Mouse (Mus musculus) kidney, postnatal 4 days (tissue): ENCODE measurements around the gene Rabep1.
A peak's percentile ranks its signal among the peaks of the same experiment; 100 is the strongest.
"Not testable (repeated sequence)": the region's sequence is repeated elsewhere in the genome, so short reads cannot be mapped to it uniquely, and the experiment has no call there.

Experiments
- DNase-seq, 2 experiments: peaks; one replicate each; pipeline ENCODE4 v3.0.0; 2021; ENCODE audit warnings: mixed read lengths in 2 of 2

Gene Rabep1

DNA sequence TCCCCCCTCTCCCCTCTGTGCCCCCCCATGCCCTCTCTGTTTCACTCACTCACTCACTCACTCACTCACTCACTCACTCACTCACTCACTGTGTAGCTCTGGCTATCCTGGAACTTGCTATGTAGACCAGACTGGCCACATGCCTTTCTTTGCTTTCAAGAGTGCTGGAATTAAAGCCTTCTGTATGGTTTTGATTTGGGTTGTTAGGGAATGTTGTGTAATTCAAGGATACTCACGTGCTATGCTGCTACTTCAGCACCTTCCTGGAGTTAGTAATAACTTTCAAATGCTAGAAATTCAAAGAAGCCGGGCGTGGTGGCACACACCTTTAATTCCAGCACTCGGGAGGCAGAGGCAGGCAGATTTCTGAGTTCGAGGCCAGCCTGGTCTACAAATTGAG is 53.6 kb downstream of the Rabep1 start:
- DNase-seq = not testable (repeated sequence)

DNA sequence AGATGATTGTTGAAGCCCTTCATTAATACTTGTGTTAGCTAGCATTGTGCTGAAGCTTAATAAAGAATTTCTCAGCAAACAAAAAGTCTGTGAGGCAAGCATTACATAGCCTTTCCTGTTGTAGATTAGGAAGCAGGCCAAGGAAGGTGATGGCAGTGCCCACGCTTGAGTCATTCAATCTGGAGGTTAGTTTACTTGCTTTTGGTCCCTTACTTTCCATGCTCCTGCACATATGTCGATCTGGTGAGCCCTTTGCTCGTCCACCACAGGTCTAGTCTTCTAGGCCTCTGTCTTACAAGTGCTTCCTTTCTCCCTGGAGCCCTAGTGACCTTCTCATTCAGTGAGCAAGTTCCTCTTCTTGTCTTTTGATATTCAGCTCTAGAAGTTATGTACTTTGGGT is 62.1 kb downstream of the Rabep1 start:
- DNase-seq = no peak

DNA sequence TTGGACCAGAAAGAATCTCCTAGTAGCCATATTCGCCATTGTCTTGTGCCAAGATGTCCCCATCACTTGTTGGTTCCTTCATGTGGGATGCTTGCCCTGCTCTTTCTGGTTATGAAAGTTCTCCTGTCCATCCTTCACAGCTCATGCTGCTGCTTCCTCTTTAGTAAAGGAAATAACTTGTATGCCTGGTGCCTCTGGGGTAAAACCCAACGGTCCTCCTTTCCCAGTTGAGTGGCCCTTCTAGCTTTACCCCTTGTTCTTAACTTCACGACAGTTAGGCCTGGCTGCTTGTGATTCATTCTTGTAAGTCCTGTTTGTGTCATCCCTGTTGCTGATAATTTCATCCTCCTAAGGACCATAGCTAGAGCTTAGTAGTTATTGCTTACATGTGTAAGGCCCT is 66.7 kb downstream of the Rabep1 start:
- no peak for DNase-seq

DNA sequence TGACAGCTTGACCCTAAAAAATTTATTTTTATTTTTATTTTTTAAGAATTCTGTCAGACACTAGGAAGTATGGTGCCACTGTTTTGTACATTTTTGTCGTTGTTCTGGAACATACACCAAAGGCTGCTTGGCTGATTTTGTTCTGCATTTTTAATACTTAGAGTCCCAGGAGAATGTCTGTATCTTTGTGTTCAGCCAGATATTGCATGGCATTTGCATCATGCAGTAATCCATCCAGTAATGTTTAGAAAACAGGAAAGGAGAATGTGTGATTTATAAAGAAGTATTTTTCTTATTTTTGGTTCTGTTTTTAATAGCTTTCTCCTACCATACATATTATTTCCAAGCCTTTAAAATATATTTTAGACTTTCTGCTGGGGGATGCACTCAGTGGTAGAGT is 67.3 kb downstream of the Rabep1 start:
- DNase-seq = no peak

DNA sequence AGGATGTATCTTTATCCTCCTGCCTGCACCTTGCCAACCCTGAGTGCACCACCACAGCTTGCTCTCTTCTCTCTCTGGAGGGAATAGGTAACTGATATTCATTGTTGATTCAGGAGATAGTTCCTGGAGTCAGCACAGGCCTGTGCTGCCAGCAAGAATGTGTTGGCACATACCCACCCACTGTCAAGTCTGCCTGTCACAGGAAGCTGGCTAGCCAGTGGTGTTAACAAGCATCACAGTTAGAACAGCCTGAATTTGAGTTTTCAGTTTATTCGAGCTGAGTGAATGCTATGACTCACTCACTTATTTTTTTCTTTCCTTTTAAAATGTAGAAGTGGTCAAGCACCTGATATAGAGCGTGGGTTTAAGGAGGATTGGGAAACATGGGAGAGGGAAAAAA is 73.3 kb downstream of the Rabep1 start:
- DNase-seq = no peak

DNA sequence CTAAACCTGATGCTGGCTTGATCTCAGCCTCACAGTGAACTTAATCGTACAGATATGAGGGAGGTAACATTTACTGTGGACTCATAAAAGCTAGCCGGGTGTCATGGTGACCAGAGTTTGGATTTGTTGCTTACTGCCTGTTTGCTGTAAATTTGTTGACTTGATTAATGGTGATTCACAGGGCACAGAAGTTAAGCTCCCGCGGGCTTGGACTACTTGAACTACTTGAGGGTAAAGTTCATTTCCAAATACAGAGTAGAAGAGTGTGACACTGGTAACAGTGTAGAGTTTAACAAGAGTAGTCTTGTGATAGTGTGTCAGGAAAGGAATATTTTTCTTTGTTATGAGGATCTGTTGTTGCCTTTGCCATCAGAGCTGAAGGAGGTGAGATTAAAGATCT is 74.9 kb downstream of the Rabep1 start:
- DNase-seq = no peak

DNA sequence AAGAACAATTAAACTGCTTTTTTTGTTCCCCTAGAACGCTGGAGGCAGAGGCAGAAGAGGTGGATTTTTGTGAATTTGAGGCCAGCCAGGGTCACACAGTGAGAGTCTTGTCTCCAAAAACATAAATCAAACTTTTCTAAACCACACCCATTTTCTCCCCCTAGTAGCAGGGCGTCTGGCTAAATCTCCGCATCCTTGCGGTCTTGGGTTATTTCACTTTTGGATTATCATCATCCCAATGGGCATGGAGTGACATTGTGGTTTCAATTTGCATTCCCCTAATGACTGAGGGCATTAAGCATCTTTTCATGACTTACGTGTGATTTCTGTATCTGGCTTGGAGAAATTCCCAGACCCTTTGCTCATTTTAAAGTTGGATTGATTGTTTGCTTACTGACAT is 86.9 kb downstream of the Rabep1 start:
- DNase-seq = no peak

DNA sequence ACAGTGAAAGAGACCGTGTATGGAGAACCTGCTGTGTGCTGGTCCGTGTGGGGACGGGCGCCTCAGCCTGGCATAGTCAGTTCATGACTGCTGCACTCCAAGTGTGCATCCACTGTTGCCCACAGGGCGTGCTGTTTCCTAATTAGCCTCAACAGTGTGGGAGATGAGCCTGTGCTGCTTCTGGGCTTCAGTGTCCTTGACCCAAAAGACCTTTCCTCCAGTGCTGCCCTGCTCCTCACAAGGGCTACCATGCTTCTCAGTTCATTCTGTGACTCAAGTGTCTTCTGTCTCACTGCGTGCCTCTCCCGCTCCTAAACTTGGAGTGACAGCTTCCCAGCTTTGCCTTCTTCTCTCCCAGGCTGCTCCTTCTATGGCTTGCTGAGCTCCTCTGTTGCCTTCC is 90.7 kb downstream of the Rabep1 start:
- DNase-seq = no peak

DNA sequence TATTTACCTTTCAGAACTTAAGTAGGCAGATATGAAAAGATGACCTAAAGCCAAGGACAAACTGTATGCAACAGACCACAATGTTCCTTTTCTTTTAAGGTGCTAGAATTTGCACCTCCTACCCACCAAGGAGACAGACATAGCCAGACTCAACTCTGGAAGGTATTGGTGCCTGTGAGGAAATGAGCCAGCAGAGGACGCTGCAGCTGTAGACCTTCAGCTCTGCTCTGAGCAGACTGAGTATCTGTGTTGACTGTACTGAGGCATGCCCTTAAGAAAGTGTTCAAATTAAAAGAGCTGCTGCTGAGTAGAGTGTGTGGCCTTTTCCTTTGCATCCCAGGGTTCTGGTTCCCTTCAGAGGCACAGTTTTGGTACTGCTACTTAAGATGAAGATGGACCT is 98.0 kb downstream of the Rabep1 start:
- no peak for DNase-seq

DNA sequence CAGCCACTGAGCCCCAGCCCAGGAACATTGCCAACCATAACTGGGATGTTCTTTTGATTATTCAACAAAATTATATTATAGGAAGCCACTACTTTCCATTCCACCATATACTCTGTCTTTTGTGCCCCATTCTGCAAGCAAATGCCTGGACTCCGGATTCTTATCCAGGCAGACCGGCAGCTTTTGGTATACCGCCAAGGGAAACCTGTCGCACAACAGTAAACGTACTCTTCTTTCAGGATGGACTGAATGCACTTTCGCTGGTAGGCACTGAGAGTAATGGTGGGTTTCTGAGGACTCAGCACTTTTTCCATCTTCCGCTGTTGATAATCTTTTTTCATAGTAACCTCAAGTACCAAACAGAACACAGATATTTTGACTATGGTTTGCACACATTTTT is 99.1 kb downstream of the Rabep1 start:
- DNase-seq = no peak

DNA sequence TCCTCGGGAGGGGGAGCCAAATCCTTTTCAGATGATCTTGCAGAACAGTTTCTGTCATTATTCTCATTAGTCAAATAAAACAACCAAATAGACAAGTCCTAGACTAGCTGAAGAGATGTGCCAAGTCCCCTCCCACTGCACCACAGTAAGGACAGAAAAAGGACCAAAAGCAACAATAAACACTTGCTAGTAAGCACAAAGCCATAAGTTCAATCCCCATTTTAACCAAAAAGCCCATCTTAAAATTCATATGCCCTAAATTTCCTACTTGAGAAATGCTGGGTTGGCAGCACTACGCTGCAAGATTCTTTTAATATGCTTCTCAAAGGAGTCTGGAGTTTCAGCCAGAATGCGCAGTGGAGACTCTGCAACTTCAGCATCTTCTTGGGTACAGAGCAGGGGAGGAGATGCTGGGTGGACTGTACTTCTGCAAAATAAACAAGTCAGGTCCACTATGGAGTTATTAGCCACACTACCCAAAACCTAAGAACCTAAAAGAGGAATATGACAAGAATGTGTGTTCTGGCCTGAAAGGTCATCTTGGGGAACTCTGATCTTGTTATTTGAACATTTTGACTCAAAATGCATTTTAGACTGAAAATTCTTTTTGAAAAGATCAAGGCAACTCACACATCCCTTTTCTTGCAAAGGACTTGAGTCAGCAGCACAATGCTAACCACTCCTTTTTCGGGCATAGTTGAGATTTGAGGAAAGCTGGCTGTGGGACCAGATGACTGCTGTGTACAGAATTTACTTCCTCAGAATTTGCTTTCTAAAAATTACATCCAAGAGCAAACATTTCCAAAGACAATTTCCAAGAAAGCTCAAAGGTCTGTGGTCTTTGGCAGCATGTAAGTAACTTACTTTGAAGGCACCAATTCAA is 100.6 kb downstream of the Rabep1 start:
- no peak for DNase-seq

DNA sequence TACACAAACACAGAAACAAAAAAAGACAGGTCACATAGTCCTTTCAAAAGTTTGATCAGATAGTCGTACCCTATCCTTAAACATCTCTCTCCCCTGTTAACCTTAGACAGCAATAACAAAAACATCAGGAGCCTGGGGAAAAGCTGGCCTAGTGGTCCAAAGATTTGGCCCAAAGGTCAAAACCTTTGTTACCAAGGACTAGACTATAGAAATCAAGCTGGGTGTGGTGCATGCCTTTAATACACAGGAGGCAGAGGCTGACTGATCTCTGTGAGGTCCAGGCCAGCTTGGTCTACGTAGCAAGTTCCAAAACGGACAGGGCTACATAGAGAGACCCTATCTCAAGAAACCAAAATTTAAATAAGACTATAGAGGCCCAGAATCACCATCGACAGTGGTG is 110.1 kb downstream of the Rabep1 start:
- no peak for DNase-seq

DNA sequence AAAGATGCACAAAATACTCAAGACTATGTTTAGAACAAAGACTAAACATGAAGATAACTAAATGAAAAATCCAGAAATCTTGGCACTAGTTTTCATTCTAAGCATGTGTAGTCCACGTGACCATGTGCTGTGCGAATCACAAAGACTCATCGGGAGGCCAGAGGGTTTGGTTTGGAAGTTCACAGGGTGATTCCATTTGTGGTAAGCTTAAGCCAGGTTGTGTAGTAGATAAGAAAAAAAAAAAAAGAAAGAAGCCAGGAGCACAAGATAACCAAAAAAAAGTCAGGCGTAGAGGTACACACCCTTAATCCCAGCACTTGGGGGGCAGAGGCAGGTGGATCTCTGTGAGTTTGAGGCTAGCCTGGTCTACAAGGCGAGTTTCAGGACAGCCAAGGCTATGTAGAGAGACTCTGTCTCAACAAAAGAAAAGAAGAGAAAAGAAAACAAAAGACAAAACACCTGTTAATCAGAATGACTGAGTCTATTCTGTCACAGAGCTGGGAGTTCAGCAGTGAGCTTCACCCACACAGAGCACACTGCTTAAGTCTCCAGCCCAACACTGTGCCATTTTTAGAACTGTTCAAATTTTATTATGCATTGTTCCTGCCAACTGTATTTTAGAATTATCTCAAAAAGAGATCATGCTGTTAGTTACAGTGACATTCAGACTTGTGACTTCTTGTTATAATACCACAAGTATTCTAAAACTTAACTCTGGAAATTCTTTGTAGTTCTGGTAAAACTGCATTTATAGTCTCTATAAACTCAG is 116.4 kb downstream of the Rabep1 start:
- DNase-seq = no peak

DNA sequence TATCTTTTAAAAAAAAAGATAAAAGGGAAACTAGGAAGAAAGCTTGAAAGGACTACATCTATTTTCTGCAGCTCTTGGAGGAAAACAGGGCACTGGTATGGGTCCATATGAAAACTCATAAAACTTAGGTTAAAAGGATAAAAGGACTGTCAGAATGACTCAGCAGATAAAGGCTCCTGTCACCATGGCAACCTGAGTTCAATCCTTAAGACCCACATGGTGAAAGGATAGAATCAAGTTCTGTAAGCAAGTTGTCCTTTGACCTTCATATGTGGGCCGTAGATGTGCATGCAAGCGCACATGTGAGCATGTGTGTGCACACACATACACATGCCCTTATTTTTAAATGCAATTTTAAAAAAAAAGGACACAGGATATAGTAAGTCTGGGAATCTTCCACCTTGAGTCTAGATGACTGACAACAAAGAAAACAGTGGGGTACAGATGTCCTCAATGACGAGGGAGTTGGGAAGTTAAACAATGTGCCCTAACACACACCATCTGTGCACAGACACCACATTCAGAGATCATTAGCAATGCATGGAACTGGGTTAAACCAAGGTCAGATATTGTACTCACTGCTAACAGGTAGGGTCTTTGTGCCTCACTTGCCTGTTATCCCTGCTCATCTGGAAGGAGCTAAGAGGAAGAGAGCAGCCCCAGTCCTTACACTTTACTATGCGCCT is 119.8 kb downstream of the Rabep1 start:
- DNase-seq = no peak

DNA sequence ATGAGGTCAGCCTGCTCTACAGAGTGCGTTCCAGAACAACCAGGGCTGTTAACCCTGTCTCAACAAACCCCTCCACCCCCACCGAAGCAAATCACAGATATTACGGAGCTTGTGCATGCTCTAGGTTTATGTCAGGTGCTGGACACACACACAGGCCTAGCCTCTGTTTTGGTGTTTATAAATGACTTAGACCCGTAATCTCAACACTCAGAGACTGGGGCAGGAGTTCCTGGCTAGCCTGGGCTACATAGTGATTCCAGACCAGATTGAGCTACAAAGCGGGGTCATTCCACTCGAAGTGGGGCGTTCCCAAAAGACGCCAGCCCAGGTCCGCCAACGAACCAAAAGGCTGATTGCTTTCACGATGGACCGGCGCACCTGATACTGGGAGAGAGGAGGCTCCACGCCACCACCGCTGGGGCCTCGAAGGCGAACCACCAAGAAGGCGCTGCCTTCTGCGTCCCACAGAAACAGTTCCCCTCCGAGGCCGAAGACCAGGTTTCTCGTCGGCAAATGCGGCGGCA is 124.8 kb downstream of the Rabep1 start:
- DNase-seq = no peak

DNA sequence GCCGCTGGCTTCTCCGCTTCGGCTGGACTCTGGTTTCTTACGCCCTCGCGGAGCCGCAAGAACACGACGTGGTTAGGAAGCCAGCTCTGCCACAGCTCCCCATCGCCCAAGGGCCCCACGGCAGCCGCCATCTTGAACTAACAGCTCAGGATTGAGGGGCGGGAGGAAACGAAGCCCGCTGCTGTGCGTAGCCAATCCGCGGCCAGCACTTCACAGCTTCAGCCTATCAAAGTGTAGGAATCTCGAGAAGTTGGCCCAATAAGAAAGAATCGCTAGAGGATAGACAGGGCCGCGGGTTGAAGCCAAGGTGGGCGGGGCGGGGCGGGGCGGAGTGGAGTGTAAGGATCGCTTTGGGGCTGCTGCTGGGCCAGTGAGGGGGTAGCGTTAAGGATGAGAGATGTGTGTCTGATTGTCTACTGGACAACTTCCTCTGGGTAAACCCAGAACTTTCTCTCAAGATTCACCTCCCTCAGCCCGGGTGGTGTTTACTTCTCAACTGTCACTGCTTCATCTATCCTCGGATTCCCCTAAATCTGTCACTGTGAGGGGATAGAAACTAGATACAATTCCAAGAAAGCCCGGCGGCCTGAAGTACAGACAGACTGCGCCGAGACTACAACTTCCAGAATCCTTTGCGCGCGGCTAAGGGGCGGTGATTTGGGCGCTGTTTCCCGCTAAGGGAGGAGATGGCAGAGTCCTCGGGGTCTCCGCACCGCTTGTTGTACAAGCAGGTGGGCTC is 125.4 kb downstream of the Rabep1 start, which contains the start of the genes Nup88 and Rpain:
TSS of gene Nup88 (minus strand) at position 153 of the 739 bp plus-strand sequence.
TSS of gene Rpain (plus strand) at position 393 of the 739 bp plus-strand sequence.
- DNase-seq = peak; percentile 93 to 96

DNA sequence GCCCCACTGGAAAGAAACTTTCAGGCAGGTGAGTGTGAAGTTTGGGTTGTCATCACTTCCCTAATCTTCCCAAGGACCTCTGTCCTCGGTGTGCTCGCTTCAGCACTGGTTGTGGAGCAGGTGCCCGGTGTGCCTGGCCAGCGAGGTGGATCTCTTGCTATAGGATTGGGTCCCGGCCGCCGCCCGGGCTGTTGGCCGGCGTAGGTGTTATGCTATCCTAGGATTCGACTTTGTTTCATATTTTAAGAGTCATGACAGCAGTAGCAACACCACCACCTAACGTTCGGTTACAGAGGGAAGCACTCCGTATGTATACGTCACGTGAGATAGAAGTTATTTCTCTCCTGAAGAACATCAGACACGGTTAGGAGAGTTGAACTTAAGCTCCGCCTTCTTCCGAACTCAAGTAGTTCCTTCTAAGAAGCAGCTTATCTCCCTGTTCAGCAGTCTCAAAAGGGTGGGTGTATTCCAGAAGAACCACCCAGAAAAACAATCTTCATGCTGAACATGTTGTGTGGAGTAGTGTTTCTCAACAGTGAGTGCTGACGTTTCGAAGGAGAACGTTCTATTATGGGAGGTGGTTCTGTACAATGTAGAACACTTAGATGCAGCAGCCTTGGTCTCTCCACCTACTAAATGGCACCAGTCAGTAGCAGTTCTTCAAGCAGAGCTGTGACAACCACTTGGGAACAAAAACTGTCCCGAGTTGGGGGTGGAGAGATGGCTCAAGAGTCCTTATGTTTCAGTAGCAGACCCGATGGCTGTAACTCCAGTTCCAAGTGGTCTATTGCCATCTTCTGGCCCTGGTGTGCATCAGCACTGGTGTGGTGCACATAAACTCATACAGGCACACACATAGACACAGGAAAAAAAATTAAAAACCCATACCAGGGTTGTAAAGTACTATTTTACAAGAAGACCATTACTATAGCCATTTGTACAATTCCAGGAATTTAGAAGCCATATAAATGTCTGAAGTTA is 126.3 kb downstream of the Rabep1 start:
- DNase-seq = no peak

DNA sequence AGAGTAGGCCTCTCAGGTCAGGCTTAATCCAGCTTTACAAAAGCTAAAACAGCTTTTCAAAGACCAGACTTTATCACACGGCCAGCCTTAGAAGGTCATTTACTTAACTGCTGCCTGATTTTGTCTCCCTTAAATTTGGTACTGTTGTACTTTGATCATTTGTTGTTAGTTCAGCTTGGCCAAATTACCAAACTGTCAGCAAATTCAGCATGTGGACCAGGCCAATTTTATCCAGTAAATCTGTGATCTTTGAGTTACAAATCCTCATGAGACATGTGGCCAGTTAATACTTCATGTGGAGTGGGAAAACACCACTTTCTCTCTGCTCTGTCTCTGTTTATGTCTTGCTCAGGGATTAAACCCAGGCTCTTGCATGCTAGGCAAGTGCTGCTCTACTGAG is 128.0 kb downstream of the Rabep1 start:
- DNase-seq = no peak

DNA sequence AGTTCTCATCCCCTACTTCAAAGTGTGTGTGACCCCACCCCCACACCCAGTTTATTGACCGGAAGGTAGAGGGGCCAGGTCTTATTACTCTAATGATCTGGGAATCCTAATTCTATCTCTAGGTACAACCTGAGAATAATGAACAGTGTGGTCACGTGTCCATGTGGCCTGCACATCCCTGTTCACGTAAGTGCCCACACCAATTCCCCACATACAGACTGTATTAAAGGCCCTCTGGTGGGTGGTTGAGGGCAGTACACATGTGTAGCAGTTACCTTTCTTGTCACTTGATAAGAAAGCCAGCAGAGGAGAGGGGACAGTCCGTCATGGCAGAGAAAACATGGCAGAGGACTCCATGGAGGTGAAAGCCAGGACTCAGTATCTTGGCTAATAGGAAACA is 129.4 kb downstream of the Rabep1 start:
- peak; percentile 22 to 41 for DNase-seq

DNA sequence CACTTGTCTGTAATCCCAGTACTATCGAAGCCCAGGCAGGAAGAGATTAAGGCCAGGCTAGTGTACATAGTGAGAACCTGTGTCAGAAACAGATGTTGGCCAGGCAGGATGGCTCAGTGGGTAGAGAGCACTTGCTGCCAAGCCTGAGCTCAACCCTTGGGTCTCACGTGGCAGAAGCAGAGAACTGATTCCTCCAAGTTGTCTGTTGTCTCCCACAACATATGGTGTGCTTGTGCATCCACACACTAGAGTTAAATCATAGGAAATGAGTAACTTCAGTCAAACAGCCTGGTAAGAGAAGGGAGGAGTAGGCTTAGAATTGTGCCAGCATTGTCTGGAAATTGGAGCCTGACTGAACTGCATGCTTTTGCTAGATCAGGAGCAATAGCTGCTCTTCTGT is 130.6 kb downstream of the Rabep1 start:
- DNase-seq = no peak

DNA sequence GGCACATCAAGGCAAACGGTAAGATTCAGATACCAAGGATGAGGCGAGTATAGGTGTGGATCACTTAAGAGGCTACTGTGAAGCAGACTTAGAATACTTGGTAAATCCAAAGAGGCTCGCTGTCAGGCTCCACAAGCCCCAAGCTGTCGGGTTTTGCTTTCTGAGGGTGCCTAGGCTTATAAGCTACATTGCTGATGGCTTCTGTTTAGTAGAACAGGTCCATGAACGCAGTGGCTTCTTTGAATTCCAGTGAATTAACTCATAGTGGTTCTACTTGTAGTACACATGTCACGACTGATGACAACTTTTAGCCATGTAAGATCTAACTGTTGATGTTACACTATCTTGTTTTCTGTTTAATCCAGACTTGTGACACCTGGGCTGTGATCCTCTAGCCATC is 132.7 kb downstream of the Rabep1 start:
- DNase-seq = no peak
